Mouse (Mus musculus) bone marrow, adult 2 months (tissue): Measurements from ENCODE around the gene Pllp. TPM values are rescaled to one million over a fixed set of nuclear protein-coding genes. Genes with fewer than 3 reads are reported as not detected.

ENCODE experiments used
- H3K27ac ChIP-seq: fragments of 200-500 bp; 2 replicates; pipeline ENCODE4 v1.5.1; 2012; ENCODE audit warnings: low read depth, mild to moderate bottlenecking, control low read depth, inconsistent platforms, low read length; ENCODE audit not compliant: control insufficient read depth, poor library complexity, insufficient read depth
- H3K4me1 ChIP-seq: fragments of 200-500 bp; 2 replicates; pipeline ENCODE4 v1.6.1; 2011; ENCODE audit warnings: low read length; ENCODE audit not compliant: control insufficient read depth, insufficient read depth
- H3K4me3 ChIP-seq: fragments of 200-500 bp; replicated peaks from 2 replicates; pipeline ENCODE3; 2011; ENCODE audit warnings: mild to moderate bottlenecking, low read depth, low read length, control low read depth; ENCODE audit not compliant: control insufficient read depth
- CTCF ChIP-seq: fragments of 200-500 bp; IDR thresholded peaks from 2 replicates; pipeline ENCODE4 v1.5.1; 2011; ENCODE audit warnings: low read length, control low read depth; ENCODE audit not compliant: control insufficient read depth, insufficient read depth
- POLR2A ChIP-seq: fragments of 200-500 bp; IDR thresholded peaks from 2 replicates; pipeline ENCODE4 v1.6.1; 2011; ENCODE audit warnings: low read depth, mild to moderate bottlenecking, control low read depth, low read length, borderline replicate concordance; ENCODE audit not compliant: control insufficient read depth
- WGBS: fragments of 180-500 bp; shearing (Covaris S2); methylation state at CpG from one replicate; pipeline ENCODE4 v1.1.7; 2018; 5-methylcytosine and 5-hydroxymethylcytosine counted together
- polyA plus RNA-seq: library from polyadenylated mRNA; stranded (reverse); fragments of >200 nt; gene quantifications from 2 replicates; pipeline ENCODE4 v1.2.4, GENCODE M21; 2011; ENCODE audit warnings: low replicate concordance; ENCODE audit not compliant: missing spikeins, insufficient read depth, insufficient read length

Gene Pllp
- polyA plus RNA-seq, 1 experiment: not detected

DNA sequence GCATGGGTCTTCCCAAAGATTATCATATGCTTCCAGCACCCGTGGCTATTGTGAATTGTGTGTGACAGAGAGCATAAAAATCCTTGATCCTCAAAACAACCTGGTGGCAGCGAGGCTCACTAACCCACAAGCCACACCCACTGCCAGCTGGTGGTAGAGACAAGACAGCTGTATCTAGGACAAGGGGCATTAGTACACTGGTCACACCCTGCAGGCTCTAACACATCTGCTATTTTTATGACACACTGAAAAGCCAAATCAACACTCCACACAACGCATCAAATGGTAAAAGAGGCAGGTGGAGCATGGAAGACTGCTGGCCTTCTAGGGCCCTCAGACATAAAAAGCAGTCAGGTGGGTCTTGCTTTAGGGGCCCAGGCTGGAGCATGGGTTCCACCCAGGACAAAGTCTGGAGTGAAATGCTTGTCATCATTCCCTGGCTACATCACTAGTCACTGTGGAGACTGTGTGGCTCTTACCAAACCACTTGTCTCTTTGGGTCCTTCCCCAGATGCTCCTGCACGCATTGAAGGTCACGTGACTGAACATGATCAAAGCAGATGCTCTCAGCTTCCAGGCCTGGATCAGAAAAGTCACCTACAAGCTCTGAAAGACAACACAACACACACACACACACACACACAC lies 37.9 kb upstream of the Pllp start:
- H3K4me3 ChIP-seq: no peak overlapping the region
- peaks cover 9% of the 10 kb centered on the region for H3K4me1 ChIP-seq
- WGBS: 45% methylated on average over 5 of the region's 5 CpGs
- peak overlapping the region; percentile 92 for H3K27ac ChIP-seq
- TF ChIP-seq CTCF (no peak), POLR2A (no peak)

DNA sequence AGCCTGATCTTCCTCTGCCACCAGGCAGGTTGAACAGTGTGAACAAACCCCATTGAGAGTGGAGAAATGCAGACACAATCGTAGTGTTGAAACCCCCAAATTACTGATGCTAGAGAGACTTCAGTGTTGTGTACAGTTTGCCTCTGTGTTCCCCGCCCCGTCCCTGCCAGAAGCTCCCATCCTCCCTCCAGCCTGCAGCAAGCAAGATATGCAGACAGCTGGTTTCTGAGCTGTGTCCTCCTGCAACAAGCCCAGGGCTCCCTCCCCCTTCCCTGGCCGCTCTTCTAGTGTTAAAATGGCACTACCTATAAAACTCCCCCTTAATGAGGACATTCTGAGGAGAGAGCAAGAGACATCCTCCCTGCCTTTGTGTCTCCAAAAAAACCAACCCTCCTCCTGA lies 33.2 kb upstream of the Pllp start:
- no peak overlapping the region for H3K27ac ChIP-seq
- peaks cover 3% of the 10 kb centered on the region; the same call in 1 of the 2 replicates for H3K4me1 ChIP-seq
- TF ChIP-seq POLR2A (no peak), CTCF (no peak)
- WGBS: 73% methylated on average over 4 of the region's 4 CpGs
- H3K4me3 ChIP-seq: no peak overlapping the region

DNA sequence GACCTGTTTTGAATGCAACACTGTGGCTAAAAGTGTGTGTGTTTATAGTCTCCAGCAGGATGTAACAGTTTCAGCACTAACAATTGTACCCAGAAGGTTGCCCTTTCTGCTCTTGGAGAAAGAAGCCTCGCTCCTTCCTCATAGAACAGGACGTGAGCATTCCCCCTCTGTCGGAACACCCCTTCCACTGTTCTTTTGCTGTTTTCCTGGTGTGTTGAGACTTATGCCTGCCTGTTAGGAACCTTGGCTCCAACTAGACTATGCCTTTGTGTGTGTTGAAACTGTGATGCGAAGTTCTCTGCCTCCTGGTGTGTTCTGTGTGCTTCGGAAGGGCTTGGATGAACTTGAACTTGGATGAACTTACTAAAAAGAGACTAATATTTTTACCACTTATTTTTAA lies 29.9 kb upstream of the Pllp start:
- no peak overlapping the region for H3K4me3 ChIP-seq
- no peaks in the 10 kb centered on the region for H3K4me1 ChIP-seq
- no peak for TF ChIP-seq CTCF
- TF ChIP-seq POLR2A: no peak
- no peak overlapping the region for H3K27ac ChIP-seq
- 49% methylated on average over 5 of the region's 5 CpGs for WGBS

DNA sequence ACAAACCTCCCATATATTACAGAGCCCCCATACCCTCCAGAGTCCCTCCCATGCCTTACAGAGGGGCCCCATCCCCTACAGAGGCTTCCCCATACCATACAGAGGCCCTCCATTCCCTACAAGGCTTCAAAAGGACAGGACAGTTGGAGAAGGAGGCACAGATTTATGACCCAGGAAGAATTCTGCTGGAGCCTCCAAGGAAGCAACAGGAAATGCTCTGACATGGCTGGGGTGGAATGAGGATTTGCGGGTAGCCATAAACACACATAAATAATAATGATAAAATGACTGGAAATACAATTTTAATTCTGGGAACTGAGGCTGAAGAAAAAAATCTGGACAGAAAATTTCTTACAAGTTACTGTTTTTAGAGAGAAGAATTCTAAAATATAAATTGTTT lies 20.8 kb upstream of the Pllp start:
- WGBS: 80% methylated on average over 1 of the region's 1 CpGs
- H3K4me3 ChIP-seq: no peak overlapping the region
- no peaks in the 10 kb centered on the region for H3K4me1 ChIP-seq
- no peak overlapping the region for H3K27ac ChIP-seq
- TF ChIP-seq CTCF (no peak), POLR2A (no peak)

DNA sequence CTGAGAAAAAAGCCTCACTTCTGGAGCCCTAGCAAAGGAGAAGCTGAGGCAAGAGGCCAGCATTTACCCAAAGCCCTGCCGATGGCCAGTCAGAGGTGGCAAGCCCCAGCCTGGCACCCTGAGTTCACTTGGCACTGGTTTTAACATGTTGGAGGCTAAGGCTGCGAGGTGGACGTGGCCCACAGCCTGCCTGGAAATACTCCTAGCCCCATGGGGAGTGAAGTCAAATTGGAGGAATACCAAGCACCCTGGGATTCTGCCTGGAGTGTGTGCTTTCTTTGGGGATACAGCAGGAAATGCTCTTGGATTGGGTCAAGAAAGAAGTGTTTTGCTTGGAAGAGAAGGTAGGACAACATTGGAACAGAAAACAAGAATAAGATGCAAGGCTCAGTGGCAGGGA lies 19.8 kb upstream of the Pllp start:
- no peak overlapping the region for H3K4me3 ChIP-seq
- H3K27ac ChIP-seq: no peak overlapping the region
- H3K4me1 ChIP-seq: peaks cover 3% of the 10 kb centered on the region
- 80% methylated on average over 3 of the region's 3 CpGs for WGBS
- TF ChIP-seq POLR2A (no peak), CTCF (no peak)

DNA sequence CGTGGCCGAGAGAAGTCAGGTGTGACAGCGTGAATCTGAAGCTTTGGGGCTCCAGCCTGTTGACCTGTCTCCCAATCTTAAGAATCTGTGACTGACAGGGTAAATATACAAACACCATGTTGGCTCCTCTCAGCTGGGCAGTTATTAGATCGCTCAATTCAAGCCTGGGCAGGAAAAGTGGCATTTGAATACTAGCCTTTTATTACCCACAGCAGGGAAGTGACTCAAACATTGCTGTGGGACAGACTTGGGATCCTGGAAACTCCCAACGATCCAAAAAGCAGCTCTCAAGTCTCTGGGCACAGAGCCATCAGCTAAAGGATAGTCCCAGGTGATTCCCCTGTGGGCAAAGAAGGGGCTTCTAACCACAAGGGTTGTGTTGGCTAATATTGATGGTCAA lies 18.5 kb upstream of the Pllp start:
- TF ChIP-seq CTCF (no peak), POLR2A (no peak)
- Histone ChIP-seq H3K27ac (no peak overlapping the region), H3K4me3 (no peak overlapping the region), H3K4me1 (peaks cover 3% of the 10 kb centered on the region)
- 57% methylated on average over 5 of the region's 5 CpGs for WGBS

DNA sequence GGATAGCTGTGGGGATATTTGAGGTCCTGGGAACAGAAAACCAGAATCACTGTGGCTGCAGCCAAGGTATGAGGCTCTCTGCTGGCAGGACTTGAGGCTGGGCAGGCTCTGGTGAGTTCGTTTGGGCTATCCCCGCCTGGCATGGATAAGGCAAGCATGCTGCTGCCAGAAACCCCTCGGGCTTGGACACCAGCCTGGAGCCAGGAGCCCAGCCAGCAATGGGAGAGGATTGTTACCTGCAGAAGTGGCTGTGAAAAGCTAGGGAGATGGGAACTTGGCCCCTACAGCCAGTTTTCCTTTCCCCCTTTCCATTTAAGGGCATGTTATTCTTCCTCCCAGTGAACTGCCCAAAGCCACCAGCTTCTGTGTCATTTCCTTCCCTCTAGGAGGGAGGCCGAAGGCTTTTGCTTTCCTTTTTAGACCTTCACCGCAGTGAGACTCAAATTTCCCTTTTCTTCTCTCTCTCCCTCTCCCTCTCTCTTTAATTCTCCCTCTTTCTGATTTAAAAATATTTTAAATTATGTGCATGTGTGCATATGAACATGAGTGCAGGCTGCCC lies 15.2 kb upstream of the Pllp start:
- WGBS: 2% methylated on average over 5 of the region's 5 CpGs
- Histone ChIP-seq H3K4me3 (peak overlapping the region; percentile 53), H3K4me1 (peaks cover 3% of the 10 kb centered on the region), H3K27ac (peak overlapping the region; percentile 89)
- no peak for TF ChIP-seq POLR2A

DNA sequence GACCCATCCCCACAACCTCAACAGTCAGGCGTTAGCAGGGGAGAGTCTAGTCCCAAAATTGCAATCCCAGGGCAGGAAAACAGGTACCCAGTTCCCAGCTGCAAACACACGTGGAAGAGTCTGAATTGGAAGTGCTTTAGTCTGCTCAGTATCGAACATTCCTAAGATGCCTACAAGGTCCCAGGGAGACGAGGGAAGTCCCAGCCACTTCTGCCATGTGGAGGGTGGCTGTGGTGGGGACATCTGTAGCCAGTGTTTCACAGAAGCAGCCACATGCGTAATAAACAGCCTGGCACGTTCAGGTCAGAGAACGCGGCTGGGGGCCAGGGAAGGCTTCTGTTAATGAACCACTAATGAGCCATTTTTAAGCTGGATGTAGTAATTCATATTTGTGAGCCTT lies 14.3 kb upstream of the Pllp start:
- Histone ChIP-seq H3K4me1 (peaks cover 3% of the 10 kb centered on the region), H3K27ac (no peak overlapping the region), H3K4me3 (no peak overlapping the region)
- 54% methylated on average over 8 of the region's 8 CpGs for WGBS
- no peak for TF ChIP-seq POLR2A
- no peak for TF ChIP-seq CTCF
